Mouse (Mus musculus) embryonic fibroblast, embryonic 13.5 days (primary cell): ENCODE results near the gene Cdk14.

Experiments
- CTCF ChIP-seq: IDR thresholded peaks from 2 replicates; pipeline ENCODE4 v1.5.1; 2011; ENCODE audit warnings: mild to moderate bottlenecking, control low read depth, low read length, moderate library complexity, borderline replicate concordance; ENCODE audit not compliant: insufficient read depth
- POLR2A ChIP-seq: IDR thresholded peaks from 2 replicates; pipeline ENCODE4 v1.6.1; 2011; ENCODE audit warnings: low read depth, mild to moderate bottlenecking, control low read depth, low read length, moderate library complexity

GRCm38 (mm10) chr5:5134905-5135511 is 285.1 kb downstream of the Cdk14 start:
- TF ChIP-seq CTCF = no peak
- TF ChIP-seq POLR2A = no peak
